Mouse (Mus musculus): ENCODE measurements around the gene Cnn2.
"Not testable (repeated sequence)": the region's sequence is repeated elsewhere in the genome, so short reads cannot be mapped to it uniquely, and the experiment has no call there.

The Cnn2 gene

DNA sequence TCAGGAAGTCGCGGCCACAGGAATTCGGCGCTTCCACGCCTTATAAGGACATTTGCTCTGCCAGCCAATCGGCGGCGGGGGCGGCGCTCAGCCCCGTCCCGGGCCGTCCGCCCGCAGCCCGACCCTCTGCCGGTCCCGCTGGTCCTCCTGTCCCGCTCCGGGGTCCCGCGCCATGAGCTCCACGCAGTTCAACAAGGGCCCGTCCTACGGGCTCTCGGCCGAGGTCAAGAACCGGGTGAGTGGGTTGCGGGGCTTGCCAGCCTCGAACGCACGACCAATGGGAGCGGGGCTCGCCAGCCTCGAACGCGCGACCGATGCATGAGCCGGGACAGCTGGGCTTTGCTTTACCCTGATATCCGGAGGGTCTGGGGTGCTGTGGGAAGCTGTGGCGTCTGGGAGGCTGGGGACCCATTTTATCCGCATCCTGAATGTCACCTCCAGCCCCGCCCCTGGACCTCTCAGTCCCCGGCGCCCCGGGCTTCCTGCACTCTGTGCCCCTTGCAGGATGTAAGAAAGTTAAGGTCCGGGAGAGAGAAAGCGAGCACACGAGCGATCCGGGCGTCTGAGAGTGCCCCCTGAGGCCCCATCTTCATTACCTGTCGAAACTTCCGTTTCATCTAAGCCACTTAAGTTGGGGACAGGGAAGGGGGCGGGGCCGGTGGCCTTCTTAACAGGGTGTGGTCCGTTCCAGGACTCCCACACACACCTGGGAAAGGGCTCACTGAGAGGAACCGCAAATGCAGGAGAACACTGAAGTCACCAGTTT, at the start of gene Cnn2:
Gene Cnn2 (plus strand): TSS at position 79 of the 766 bp plus-strand sequence.
- peak in 1 of 2 experiments; percentile 42 for DNase-seq

DNA sequence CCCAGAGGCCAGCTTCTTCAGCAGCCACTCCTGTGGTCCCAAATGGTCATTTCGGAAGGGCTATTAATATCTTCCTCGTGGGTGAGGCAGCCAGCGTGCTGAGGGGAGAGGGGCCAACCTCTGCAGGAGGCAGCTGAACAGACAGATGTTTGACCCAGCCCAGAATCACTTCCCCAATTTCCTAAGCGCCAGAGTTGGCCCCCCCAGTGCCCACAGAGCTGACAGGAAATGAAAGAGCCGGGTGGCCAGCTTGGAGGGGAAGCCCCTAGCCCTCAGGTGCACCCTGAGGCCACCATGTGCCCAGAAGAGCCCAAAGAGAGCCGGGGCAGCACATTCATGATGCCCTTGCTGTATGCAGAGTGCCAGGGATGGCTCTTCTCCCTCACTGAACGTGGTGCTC, 47.6 kb upstream of the Cnn2 start:
- DNase-seq: no peak

DNA sequence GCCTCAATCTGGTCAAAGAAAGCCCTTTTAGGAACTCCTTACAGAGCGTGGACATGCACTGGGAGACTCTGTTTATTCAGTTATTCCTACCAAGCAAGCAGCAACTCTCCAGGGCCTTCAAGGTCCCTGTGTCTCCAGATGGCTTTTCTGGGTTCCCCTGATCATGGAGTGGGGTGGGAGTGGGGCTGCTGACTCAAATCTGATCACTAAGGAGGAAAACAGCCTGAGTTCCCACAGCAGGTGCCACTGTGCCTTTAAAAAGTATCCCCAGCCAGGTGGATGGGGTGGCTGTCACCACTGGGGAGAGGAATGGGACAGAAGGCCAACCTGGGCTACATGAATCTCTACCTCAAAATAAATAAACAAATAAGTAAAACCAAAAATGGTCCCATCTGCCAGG, 45.4 kb upstream of the Cnn2 start:
- DNase-seq: no peak

DNA sequence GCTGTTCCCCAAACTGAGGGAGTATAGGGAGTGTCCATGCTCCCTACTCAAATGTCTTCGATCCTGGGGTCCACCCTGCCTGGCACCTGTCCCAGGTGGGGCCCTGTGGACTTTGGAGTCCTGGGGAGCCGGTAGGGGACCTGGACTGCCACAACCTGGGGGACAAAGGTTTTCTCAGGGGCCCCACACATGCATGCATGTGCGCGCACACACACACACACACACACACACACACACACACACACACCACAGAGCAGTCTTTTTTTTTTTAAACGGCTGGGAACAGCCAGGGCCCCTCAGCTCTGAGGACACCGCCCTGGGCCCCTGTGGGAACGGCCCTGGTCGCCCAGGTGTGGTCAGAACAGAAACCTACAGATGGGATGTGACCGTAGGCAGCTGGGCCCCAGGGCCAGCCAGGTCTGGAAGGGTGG, 44.9 kb upstream of the Cnn2 start:
- DNase-seq: no peak

DNA sequence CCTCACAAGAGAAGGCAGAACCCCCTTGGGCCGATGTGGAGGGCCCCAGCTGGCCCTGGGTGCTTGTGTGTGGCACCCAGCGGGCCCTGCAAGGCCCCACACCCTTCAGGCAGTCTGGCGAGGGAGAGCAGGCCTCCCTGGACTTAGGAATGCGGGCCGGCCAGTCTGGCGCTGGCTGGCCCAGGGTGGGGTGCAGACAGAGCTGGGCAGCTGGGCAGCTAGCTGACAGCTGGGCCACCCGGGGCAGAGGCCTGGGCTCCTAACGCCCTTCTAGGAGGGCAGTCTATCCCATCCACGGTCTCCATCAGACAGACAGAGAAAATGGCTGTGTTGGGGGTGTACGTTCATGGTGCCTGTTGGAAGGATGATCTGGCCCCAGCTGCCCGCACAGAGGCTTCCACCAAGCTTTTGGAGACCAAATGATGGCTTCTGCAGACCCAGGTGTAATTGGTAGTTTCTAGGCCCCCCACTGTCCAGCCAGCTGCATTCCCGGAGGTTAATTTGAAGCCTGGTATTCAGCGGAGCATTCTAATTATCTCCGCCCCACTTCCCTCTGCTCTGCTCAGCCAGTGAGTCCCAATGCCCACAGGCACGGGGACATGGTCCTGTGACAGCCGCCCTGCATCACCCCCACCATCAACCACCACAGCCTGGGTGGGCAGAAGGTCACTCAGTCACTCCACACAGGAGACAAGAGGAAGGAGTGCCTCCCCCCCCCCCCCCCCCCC, 42.7 kb upstream of the Cnn2 start:
- peak in 1 of 2 experiments; percentile 21 for DNase-seq

DNA sequence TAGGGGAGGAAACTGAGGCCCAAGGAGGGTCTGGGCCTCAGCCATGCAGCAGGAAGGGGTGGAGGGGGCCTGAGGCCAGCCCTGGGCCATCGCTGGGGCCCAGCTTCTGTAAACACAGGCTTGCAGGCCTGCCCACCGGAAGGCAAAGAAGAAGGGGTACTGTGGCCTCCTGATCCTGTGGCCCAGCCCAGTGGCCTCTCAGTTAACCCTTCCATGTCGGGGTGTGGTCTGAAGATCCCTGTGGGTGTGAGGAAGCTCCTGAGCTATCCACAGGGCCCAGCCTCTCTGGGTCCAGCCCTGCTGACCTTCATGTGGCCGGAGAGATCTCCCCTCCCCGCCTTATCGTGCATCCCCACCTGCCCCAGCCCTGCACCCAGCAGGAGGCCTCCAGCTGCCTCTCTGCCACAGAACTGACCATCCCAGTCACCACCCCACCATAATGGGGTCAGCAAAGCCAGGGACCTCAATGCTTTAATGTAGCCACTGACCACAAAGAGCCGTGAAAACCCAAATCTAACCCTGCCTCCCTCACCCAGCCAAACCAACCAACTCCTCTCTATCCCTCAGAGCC, 41.5 kb upstream of the Cnn2 start:
- DNase-seq: no peak

DNA sequence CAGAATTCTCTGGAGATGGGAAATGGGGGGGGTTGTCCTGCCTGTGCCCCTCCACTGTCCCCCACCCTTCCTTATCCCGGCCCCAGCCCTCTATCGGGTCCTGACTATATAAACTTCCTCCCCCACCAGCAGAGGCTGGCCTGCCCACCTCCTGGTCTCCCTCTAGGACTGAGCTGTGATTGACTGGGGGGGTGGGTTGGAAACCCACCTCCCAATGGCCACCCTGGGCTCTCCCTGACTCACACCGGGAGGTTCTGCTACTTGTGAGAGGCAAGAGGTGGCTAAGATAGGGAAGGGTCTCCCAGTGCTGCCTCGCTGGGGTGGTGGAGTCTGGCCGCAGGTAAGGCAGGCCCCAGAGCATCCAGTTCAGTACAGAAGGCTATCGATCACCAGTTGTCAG, 40.9 kb upstream of the Cnn2 start:
- DNase-seq: no peak

DNA sequence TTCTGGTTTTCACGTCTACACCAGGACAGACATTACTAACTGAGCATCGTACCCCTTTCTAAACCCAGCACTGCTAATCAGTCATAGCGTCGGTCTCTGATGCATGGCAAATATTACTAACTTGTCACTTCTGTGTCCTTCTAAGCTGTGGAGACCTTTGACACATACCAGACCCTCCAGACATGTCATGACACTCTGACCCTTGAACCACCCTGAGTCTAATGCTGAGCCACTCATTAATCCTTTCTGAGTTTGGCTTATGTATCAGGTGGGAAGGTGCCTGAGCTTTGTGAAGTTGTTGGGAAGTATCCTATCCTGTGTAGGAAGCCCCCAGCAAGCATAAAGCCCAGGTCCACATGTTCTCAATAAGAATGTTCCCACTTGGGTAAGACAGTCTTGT, 38.5 kb upstream of the Cnn2 start:
- no peak for DNase-seq

DNA sequence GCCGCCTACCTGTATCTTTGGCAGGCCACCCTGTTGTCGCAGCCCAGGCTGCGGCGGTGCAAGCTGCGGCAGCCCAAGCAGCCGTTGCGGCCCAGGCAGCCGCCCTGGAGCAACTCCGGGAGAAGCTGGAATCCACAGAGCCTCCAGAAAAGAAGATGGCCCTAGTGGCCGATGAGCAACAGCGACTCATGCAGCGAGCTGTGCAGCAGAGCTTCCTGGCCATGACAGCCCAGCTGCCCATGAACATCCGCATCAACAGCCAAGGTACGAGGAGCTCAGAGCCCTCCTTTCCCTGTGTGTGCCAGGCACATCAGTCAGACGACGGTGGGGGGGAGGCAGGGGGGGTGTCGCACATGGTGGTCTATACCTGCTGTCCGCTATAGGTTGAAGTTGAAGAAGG, 37.7 kb upstream of the Cnn2 start:
- no peak for DNase-seq

- DNase-seq: peak in 1 of 2 experiments; percentile 28
These were observed 34.4 kb upstream of the Cnn2 start for GRCm38 (mm10) chr10:79953946-79954345.

DNA sequence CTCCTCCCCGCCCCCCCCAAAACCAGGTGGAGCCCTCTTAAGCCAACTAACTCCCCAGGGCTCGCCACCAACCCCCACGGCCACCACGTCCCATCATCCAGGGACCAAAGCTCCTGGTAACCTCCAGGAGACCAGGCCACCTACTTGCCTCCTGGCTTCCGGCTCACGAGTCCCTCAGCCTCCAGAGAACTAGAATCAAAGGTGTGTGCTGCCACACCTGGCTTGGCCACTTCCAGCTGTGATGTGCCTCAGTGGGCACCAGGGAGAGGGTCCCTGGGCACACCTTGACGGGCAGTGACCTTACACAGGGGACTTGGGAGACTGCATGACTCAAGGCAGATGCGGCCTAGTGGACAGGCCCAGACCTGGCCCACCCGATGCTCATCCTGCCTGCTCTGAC, 32.7 kb upstream of the Cnn2 start:
- no peak for DNase-seq

GRCm38 (mm10) chr10:79956643-79957154, 31.7 kb upstream of the Cnn2 start:
- no peak for DNase-seq

GRCm38 (mm10) chr10:79958140-79958816, 30.1 kb upstream of the Cnn2 start:
- DNase-seq: peak; percentile 85 to 91

DNA sequence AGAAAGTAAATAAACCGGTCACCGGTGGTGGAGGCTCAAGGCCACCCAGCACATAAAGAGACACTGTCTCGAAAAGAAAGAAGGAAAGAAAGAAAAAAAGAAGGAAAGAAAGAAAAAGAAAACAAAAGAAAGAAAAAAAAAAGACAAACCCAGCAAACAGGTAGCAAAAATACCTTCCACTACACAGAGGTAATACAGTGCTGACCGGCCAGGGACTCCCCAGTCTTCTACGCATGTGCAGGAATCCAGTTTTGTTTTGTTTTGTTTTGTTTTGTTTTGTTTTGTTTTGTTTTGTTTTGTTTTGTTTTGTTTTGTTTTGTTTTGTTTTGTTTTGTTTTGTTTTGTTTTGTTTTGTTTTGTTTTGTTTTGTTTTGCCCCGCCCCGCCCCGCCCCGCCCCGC, 29.0 kb upstream of the Cnn2 start:
- DNase-seq: not testable (repeated sequence)

GRCm38 (mm10) chr10:79959847-79960601, 28.4 kb upstream of the Cnn2 start, which contains the start of gene Wdr18:
Gene Wdr18, plus strand, starts transcription at chr10:79960152.
- peak; percentile 100 for DNase-seq

GRCm38 (mm10) chr10:79960671-79961294, 27.6 kb upstream of the Cnn2 start:
- no peak for DNase-seq

- no peak for DNase-seq
These were observed 23.7 kb upstream of the Cnn2 start for GRCm38 (mm10) chr10:79964727-79965126.

DNA sequence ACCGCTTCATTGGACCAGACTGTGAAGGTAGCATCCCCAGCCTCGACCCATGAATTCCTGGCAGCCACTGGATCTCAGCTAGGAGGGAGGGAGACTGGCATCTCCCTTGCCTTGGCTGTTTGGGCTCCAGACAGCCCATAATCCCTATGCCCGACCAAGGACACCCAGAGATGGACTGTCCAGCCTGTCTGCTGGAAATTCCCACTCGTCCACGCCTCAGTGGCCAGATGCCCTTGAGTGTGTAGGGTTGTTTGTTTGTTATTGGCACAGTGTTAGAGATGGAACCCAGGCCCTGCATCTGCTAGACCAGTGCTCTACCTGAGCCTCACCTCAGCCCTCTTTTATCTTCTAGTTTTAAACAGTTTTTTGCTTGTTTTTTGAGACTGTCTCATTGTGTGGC, 23.1 kb upstream of the Cnn2 start:
- DNase-seq: no peak

GRCm38 (mm10) chr10:79966886-79967400, 21.4 kb upstream of the Cnn2 start:
- DNase-seq: peak; percentile 81 to 83

DNA sequence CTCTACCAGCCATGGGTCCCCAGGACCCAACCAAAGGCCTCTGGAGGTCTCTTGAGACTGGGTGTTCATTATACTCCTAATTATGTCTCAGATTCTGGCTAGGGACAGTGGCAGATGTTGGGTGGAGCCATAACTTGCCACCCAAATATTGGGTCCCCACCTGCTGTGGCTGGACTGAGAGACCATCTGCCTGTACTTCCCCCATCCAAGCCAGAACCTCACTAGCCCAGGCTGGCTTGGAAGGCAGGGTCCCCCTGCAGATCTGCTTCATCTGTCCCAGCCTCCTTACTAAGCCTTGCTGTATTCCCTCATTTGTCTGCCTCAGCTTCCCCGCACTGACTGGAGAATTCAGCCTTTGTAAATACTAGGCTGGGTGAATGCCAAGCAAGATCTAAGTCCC, 20.2 kb upstream of the Cnn2 start:
- DNase-seq: peak; percentile 43 to 44

GRCm38 (mm10) chr10:79969124-79969568, 19.2 kb upstream of the Cnn2 start:
- DNase-seq: peak in 1 of 2 experiments; percentile 52
